Mouse (Mus musculus): Measurements from ENCODE around the gene Unc80.
"Not testable (repeated sequence)": the region's sequence is repeated elsewhere in the genome, so short reads cannot be mapped to it uniquely, and the experiment has no call there.

Unc80 gene

GRCm38 (mm10) chr1:66617188-66617587 lies 149.0 kb downstream of the Unc80 start:
- in situ Hi-C loops (cut with MboI, MseI): no loop called here

GRCm38 (mm10) chr1:66638177-66638576 lies 170.0 kb downstream of the Unc80 start:
- in situ Hi-C loops (cut with MboI, MseI): no loop called here

GRCm38 (mm10) chr1:66646894-66647293 lies 178.7 kb downstream of the Unc80 start:
- in situ Hi-C loops (cut with MboI, MseI): no loop called here

- in situ Hi-C loops (cut with MboI, MseI): no loop called here
Observed at GRCm38 (mm10) chr1:66649568-66649967, 181.4 kb downstream of the Unc80 start.

GRCm38 (mm10) chr1:66650006-66650405 lies 181.8 kb downstream of the Unc80 start:
- in situ Hi-C loops (cut with MboI, MseI): no loop called here

- in situ Hi-C loops (cut with MboI, MseI): no loop called here
Observed at GRCm38 (mm10) chr1:66655119-66655746, 187.1 kb downstream of the Unc80 start.

GRCm38 (mm10) chr1:66655747-66656119 lies 187.6 kb downstream of the Unc80 start:
- in situ Hi-C loops (cut with MboI, MseI): no loop called here

- in situ Hi-C loops (cut with MboI, MseI): no loop called here
Observed at GRCm38 (mm10) chr1:66671475-66671874, 203.3 kb downstream of the Unc80 start.

GRCm38 (mm10) chr1:66672812-66673211 lies 204.6 kb downstream of the Unc80 start:
- in situ Hi-C loops (cut with MboI, MseI): no loop called here

GRCm38 (mm10) chr1:66677928-66678327 lies 209.8 kb downstream of the Unc80 start:
- in situ Hi-C loops (cut with MboI, MseI): no loop called here

GRCm38 (mm10) chr1:66678662-66679061 lies 210.5 kb downstream of the Unc80 start:
- in situ Hi-C loops (cut with MboI, MseI): no loop called here

GRCm38 (mm10) chr1:66682974-66683373 lies 214.8 kb downstream of the Unc80 start:
- in situ Hi-C loops (cut with MboI, MseI): no loop called here

GRCm38 (mm10) chr1:66691772-66692171 lies 223.6 kb downstream of the Unc80 start:
- in situ Hi-C loops (cut with MboI, MseI): no loop called here

- in situ Hi-C loops (cut with MboI, MseI): no loop called here
Observed at GRCm38 (mm10) chr1:66692308-66692707, 224.1 kb downstream of the Unc80 start.

- in situ Hi-C loops (cut with MboI, MseI): no loop called here
Observed at GRCm38 (mm10) chr1:66692780-66693392, 224.7 kb downstream of the Unc80 start.

GRCm38 (mm10) chr1:66694266-66694665 lies 226.1 kb downstream of the Unc80 start:
- in situ Hi-C loops (cut with MboI, MseI): no loop called here

GRCm38 (mm10) chr1:66695296-66695695 lies 227.1 kb downstream of the Unc80 start:
- in situ Hi-C loops (cut with MboI, MseI): no loop called here

- in situ Hi-C loops (cut with MboI, MseI): not testable (repeated sequence)
Observed at GRCm38 (mm10) chr1:66699630-66700029, 231.5 kb downstream of the Unc80 start.

GRCm38 (mm10) chr1:66700149-66700692 lies 232.1 kb downstream of the Unc80 start:
- in situ Hi-C loops (cut with MboI, MseI): no loop called here

- in situ Hi-C loops (cut with MboI, MseI): no loop called here
Observed at GRCm38 (mm10) chr1:66700693-66701575, 232.8 kb downstream of the Unc80 start, which contains the start of gene Rpe. TSS of gene Rpe (plus strand) at chr1:66700831.

- in situ Hi-C loops (cut with MboI, MseI): no loop called here
Observed at GRCm38 (mm10) chr1:66701576-66701940, 233.4 kb downstream of the Unc80 start.

GRCm38 (mm10) chr1:66702623-66703345 lies 234.6 kb downstream of the Unc80 start:
- in situ Hi-C loops (cut with MboI, MseI): no loop called here
